Mouse (Mus musculus) forebrain, embryonic 13.5 days (tissue): Measurements from ENCODE around the gene Itgbl1. TPM values are rescaled to one million over a fixed set of nuclear protein-coding genes. Genes with fewer than 3 reads are reported as not detected.
A peak's percentile ranks its signal among the peaks of the same experiment; 100 is the strongest.
"Not testable (repeated sequence)": the region's sequence is repeated elsewhere in the genome, so short reads cannot be mapped to it uniquely, and the experiment has no call there.

Experiments
- ATAC-seq: fragments of 200-750 bp; cut with Nextera tagmentation; 2 replicates; pipeline ENCODE4 v1.8.0; 2017
- H3K27ac ChIP-seq: fragments of 300-500 bp; sonication (generic); 2 replicates; pipeline ENCODE4 v1.5.1; 2015; ENCODE audit warnings: inconsistent platforms, mild to moderate bottlenecking, moderate library complexity
- H3K27me3 ChIP-seq: fragments of 300-500 bp; sonication (generic); 2 replicates; pipeline ENCODE4 v1.6.1; 2015; ENCODE audit warnings: mild to moderate bottlenecking, inconsistent platforms
- H3K36me3 ChIP-seq: fragments of 300-500 bp; sonication (generic); 2 replicates; pipeline ENCODE4 v1.6.1; 2015; ENCODE audit warnings: mild to moderate bottlenecking, inconsistent platforms; ENCODE audit not compliant: poor library complexity, severe bottlenecking
- H3K4me1 ChIP-seq: fragments of 300-500 bp; sonication (generic); 2 replicates; pipeline ENCODE4 v1.6.1; 2015; ENCODE audit warnings: inconsistent platforms
- H3K4me2 ChIP-seq: fragments of 300-500 bp; sonication (generic); 2 replicates; pipeline ENCODE4 v1.6.1; 2015; ENCODE audit warnings: inconsistent platforms, mild to moderate bottlenecking, moderate library complexity
- H3K4me3 ChIP-seq: fragments of 300-500 bp; sonication (generic); 2 replicates; pipeline ENCODE4 v1.5.1; 2015; ENCODE audit warnings: mild to moderate bottlenecking, inconsistent platforms
- H3K9ac ChIP-seq: fragments of 300-500 bp; sonication (generic); 2 replicates; pipeline ENCODE4 v1.6.1; 2015; ENCODE audit warnings: mild to moderate bottlenecking, inconsistent platforms
- H3K9me3 ChIP-seq: fragments of 300-500 bp; sonication (generic); replicated peaks from 2 replicates; pipeline ENCODE4 v1.6.1; 2016; ENCODE audit warnings: inconsistent platforms
- WGBS: fragments of 180-500 bp; shearing (Covaris S2); methylation state at CpG from one replicate; pipeline ENCODE4 v1.1.7; 2015; 5-methylcytosine and 5-hydroxymethylcytosine counted together
- polyA plus RNA-seq: library from polyadenylated mRNA; unstranded; fragments of >200 nt; fragmentation: Nextera tagmentation; extraction: Ambion mirVana; gene quantifications from 2 replicates; pipeline ENCODE4 v1.2.1, GENCODE M21; 2015

The Itgbl1 gene
- 1.8 and 1.9 TPM in 2 replicates for polyA plus RNA-seq

GRCm38 (mm10) chr14:123659921-123660385 is at the start of gene Itgbl1:
TSS of gene Itgbl1 (plus strand) at chr14:123659971.
- WGBS = 38% methylated on average over 7 of the region's 7 CpGs
- no peak within 1 kb of the TSS for H3K4me3 ChIP-seq
- H3K9ac ChIP-seq = no peak within 1 kb of the TSS
- H3K36me3 ChIP-seq = no peaks in the 10 kb centered on the region
- H3K9me3 ChIP-seq = no peaks in the 10 kb centered on the region
- H3K4me2 ChIP-seq = peak within 1 kb of the TSS; percentile 4; the same call in 1 of the 2 replicates
- H3K27me3 ChIP-seq = no peaks in the 10 kb centered on the region
- peak within 1 kb of the TSS; percentile 11; the same call in 1 of the 2 replicates for H3K27ac ChIP-seq
- ATAC-seq = peak; percentile 78
- H3K4me1 ChIP-seq = peaks cover 20% of the 10 kb centered on the region

GRCm38 (mm10) chr14:123622969-123623368 is 36.8 kb upstream of the Itgbl1 start:
- no peaks in the 10 kb centered on the region for H3K36me3 ChIP-seq
- ATAC-seq = 0 out of 2 replicates have a peak, but pooled peaks have one; percentile 3
- H3K9ac ChIP-seq = no peak overlapping the region
- no peaks in the 10 kb centered on the region for H3K27me3 ChIP-seq
- no peak overlapping the region for H3K4me2 ChIP-seq
- H3K4me3 ChIP-seq = no peak overlapping the region
- no peak overlapping the region for H3K27ac ChIP-seq
- H3K4me1 ChIP-seq = peaks cover 20% of the 10 kb centered on the region
- 12% methylated on average over 1 of the region's 1 CpGs for WGBS
- H3K9me3 ChIP-seq = no peaks in the 10 kb centered on the region

DNA sequence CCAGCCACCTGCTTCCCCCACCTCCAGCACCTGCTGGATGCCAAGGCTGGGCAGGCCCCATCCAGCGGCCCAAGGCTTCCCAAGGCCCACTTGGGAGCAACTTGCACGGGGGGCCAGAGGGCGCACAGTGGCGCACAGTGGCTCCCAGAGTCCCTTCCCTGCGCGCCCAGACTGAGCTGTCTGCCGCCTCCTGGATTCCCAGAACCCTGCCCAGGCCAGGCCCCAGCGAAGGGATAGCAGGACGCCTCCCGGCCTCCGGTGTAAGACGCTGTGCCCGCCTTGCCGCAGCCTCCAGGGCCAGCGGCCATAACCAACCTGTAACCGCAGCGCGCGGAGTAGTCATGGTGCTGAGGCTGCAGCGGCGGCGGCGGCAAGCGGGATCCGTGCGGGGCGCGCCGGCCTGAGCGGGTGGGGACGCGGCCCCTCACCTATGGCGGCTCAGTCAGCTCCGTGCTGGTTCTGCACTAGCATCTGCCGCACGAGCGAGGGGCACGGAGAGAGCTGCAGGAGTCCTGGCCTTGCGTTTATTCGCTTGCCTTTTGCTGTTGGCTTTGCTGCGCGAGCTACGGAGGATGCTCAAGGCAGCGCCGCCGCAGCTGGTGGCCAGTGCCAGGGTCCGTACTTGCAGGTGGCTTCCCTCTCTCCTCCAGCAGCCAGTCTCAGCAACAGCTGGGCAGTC is 33.1 kb upstream of the Itgbl1 start, which contains the start of gene Nalcn:
Gene Nalcn (minus strand): TSS at position 644 of the 679 bp plus-strand sequence.
- no peaks in the 10 kb centered on the region for H3K27me3 ChIP-seq
- H3K4me1 ChIP-seq = peaks cover 20% of the 10 kb centered on the region
- H3K27ac ChIP-seq = peak within 1 kb of the TSS; percentile 59
- no peaks in the 10 kb centered on the region for H3K36me3 ChIP-seq
- peak within 1 kb of the TSS; percentile 62 for H3K4me3 ChIP-seq
- ATAC-seq = peak; percentile 91
- peak within 1 kb of the TSS; percentile 81 for H3K9ac ChIP-seq
- no peaks in the 10 kb centered on the region for H3K9me3 ChIP-seq
- under 1% methylated on average over 45 of the region's 47 CpGs for WGBS
- H3K4me2 ChIP-seq = peak within 1 kb of the TSS; percentile 68

DNA sequence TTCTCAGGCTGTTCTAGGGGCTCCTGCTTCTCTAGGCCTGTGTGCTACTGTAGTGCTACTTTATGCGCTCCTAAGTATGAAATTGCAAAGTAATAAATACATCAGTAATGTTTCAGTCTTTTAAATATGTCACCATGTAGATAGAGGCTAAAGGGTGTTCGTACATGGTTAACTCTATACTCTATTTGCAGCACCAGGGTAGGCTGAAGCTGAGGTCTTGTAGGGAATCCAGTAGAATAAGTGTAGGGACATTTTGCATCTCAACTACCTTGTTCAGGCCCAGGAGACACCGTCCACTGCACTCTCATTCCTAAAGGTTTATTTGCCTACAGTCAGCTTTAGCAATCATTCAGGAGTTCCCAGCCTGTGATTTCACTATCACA is 32.6 kb upstream of the Itgbl1 start:
- H3K9ac ChIP-seq = peak overlapping the region; percentile 81
- peak overlapping the region; percentile 62 for H3K4me3 ChIP-seq
- peak overlapping the region; percentile 68 for H3K4me2 ChIP-seq
- H3K27ac ChIP-seq = peak overlapping the region; percentile 59
- H3K36me3 ChIP-seq = no peaks in the 10 kb centered on the region
- no peaks in the 10 kb centered on the region for H3K27me3 ChIP-seq
- peak; percentile 9; the same call in 1 of the 2 replicates for ATAC-seq
- no peaks in the 10 kb centered on the region for H3K9me3 ChIP-seq
- 59% methylated on average over 3 of the region's 3 CpGs for WGBS
- H3K4me1 ChIP-seq = peaks cover 20% of the 10 kb centered on the region

DNA sequence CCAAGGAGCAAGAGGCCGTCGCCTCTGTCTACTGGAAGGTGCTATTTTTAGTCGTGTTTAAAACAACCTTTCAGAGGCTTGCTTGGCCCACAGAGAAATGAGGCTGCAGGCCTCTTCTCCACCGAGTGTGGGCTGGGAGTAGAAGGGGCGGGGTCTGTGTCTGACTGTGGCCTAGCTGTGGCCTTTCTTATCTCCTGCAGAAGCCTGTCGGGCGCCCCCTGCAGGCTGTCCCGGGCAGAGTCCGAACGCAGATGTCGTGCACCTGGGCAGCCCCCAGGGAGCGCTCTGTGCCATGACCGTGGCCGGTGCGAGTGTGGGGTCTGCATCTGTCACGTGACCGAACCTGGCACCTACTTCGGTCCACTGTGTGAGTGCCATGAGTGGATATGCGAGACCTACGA is 1.3 kb downstream of the Itgbl1 start:
- no peak overlapping the region for H3K4me3 ChIP-seq
- H3K27ac ChIP-seq = peak overlapping the region; percentile 57
- H3K4me1 ChIP-seq = peaks cover 20% of the 10 kb centered on the region
- H3K36me3 ChIP-seq = no peaks in the 10 kb centered on the region
- ATAC-seq = peak; percentile 94
- no peak overlapping the region for H3K9ac ChIP-seq
- H3K9me3 ChIP-seq = no peaks in the 10 kb centered on the region
- 16% methylated on average over 20 of the region's 20 CpGs for WGBS
- peak overlapping the region; percentile 27 for H3K4me2 ChIP-seq
- H3K27me3 ChIP-seq = no peaks in the 10 kb centered on the region

DNA sequence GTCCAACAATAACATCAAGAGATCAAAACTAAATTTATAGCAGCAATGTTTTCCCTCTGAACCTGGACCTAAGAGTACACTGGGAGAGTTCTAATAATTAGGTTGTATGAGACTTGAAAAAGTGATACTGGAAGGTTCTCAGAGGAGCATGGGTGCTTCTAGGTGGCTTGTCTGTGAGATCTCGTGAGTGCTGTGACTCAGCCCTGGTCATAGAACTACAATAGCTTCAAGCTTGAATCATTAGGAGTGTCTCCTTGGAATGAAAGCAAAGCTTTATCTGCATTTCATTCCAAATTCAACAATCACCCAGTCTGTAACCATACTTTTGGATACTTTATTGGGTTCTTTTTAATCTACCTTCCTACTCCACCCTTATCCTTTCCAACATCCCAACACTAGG is 2.6 kb downstream of the Itgbl1 start:
- Histone ChIP-seq H3K4me3 (no peak overlapping the region), H3K36me3 (no peaks in the 10 kb centered on the region), H3K9me3 (no peaks in the 10 kb centered on the region), H3K27me3 (no peaks in the 10 kb centered on the region), H3K4me1 (peaks cover 20% of the 10 kb centered on the region), H3K4me2 (no peak overlapping the region), H3K9ac (no peak overlapping the region), H3K27ac (no peak overlapping the region)
- 88% methylated on average over 1 of the region's 1 CpGs for WGBS
- ATAC-seq = no peak

DNA sequence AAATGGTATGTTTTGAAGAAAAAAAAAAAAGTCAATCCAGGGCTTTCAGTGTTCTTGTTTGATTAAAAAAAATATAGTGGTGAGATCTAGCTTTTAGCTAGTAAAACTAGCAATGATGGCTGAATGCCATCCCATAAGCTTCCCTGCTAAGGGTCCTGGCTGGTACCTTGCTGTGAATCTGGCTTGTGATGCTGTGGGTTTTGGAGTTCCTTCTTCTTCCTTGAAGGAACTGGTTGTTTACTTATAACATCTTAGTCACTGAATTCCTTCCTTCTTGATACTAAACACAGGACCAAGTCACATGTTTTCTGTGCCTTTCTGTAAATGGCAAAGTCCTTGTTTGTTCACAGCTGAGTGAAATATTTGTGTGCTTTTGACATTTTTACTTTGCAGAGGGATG is 3.4 kb downstream of the Itgbl1 start:
- H3K4me2 ChIP-seq = no peak overlapping the region
- no peaks in the 10 kb centered on the region for H3K9me3 ChIP-seq
- no peak overlapping the region for H3K4me3 ChIP-seq
- no peak for ATAC-seq
- no peaks in the 10 kb centered on the region for H3K27me3 ChIP-seq
- H3K4me1 ChIP-seq = peaks cover 20% of the 10 kb centered on the region
- no peak overlapping the region for H3K9ac ChIP-seq
- no peaks in the 10 kb centered on the region for H3K36me3 ChIP-seq
- no peak overlapping the region for H3K27ac ChIP-seq

GRCm38 (mm10) chr14:123664451-123664850 is 4.7 kb downstream of the Itgbl1 start:
- no peak overlapping the region for H3K9ac ChIP-seq
- H3K4me3 ChIP-seq = no peak overlapping the region
- H3K27me3 ChIP-seq = no peaks in the 10 kb centered on the region
- H3K4me2 ChIP-seq = no peak overlapping the region
- H3K9me3 ChIP-seq = no peaks in the 10 kb centered on the region
- H3K27ac ChIP-seq = no peak overlapping the region
- H3K4me1 ChIP-seq = peaks cover 17% of the 10 kb centered on the region
- ATAC-seq = no peak
- H3K36me3 ChIP-seq = no peaks in the 10 kb centered on the region

DNA sequence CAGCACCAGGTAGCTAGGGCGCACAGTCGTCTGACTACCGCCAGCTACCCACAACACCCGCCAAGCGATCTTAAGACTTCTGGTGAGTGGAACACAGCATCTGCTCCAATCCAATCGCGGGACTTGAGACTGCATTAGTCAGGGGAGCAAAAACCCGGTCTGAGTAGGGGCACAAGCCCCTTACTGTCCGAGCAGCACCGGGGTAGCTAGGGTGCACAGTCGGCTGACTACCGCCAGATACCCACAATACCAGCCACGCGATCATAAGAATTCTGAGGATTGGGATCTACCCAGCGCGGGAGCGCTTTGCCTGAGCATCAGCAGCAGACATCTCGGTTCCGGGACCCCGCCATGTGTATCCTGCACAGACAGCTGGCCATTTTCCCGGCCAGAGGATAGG is 11.3 kb downstream of the Itgbl1 start:
- H3K4me1 ChIP-seq, H3K9ac ChIP-seq, H3K36me3 ChIP-seq, H3K27me3 ChIP-seq, H3K27ac ChIP-seq, H3K9me3 ChIP-seq, H3K4me3 ChIP-seq, H3K4me2 ChIP-seq, ATAC-seq: not testable (repeated sequence)
- WGBS = 90% methylated on average over 21 of the region's 21 CpGs

DNA sequence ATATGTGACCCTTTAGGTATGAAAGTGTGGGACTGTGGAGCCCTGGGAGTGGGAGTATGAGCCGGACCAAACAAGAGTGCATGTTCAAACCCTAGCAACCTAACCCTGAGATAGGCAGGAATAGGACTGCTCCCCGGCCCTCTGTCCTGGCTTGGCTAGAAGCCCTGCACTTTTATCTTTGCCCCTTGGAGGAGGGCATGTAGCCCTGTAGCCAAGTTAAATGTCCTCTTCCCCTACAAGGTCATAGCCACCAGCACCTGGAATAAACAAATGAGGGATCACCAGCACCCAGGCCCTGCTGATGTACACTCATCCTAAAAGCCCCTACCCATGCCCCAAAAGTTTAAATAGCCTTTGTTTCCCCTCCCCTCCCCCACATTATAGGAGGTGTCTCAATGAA is 18.3 kb downstream of the Itgbl1 start:
- WGBS = 74% methylated on average over 2 of the region's 2 CpGs

DNA sequence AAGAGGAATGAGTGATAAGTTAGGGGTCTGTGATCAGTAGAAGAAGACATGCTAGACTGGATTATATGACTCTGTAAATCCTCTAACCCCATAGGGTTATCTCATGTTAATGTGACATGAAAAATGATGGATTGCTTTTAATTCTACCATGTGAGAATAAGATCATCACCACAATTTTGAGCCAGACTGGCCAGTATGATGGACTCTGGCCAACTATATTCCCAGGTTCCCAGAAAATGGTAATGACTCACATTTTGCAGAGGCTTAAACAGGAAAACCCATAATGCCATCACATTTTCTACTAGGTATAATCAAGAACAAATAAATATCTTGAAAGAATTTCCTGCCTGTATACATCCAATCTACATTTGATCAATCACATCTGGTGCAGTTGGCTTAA is 55.0 kb downstream of the Itgbl1 start:
- Histone ChIP-seq H3K27ac (no peak overlapping the region), H3K4me2 (no peak overlapping the region), H3K9ac (no peak overlapping the region), H3K27me3 (no peaks in the 10 kb centered on the region), H3K4me3 (no peak overlapping the region), H3K36me3 (no peaks in the 10 kb centered on the region), H3K9me3 (no peaks in the 10 kb centered on the region), H3K4me1 (no peaks in the 10 kb centered on the region)
- no peak for ATAC-seq

More for the DNA sequence above, 18.3 kb downstream of the Itgbl1 start:
- ATAC-seq = no peak
- Histone ChIP-seq H3K9ac (no peak overlapping the region), H3K27me3 (no peaks in the 10 kb centered on the region), H3K36me3 (no peaks in the 10 kb centered on the region), H3K4me1 (no peaks in the 10 kb centered on the region), H3K4me2 (no peak overlapping the region), H3K9me3 (no peaks in the 10 kb centered on the region), H3K27ac (no peak overlapping the region), H3K4me3 (no peak overlapping the region)

GRCm38 (mm10) chr14:123742055-123742454 is 82.3 kb downstream of the Itgbl1 start:
- H3K27me3 ChIP-seq = no peaks in the 10 kb centered on the region

DNA sequence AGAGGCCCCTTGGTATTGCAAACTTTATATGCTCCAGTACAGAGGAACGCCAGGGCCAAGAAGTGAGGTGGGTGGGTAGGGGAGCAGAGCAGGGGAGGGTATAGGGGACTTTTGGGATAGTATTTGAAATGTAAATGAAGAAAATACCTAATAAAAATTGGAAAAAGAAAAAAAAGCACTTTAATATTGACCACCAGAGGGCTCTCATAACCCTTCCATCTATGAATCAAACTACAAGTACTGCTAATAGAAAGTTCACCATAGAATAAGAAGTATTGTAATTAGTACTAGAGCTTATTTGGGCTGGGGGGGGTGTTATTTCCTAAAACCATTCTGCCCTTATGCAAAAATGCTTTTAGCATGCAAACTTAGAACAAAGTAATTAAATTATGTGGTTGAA is 91.2 kb downstream of the Itgbl1 start:
- no peaks in the 10 kb centered on the region for H3K4me1 ChIP-seq
- H3K9ac ChIP-seq = no peak overlapping the region
- 79% methylated on average over 1 of the region's 1 CpGs for WGBS
- no peaks in the 10 kb centered on the region for H3K27me3 ChIP-seq
- no peaks in the 10 kb centered on the region for H3K36me3 ChIP-seq
- no peak overlapping the region for H3K27ac ChIP-seq
- H3K4me3 ChIP-seq = no peak overlapping the region
- ATAC-seq = no peak
- H3K4me2 ChIP-seq = no peak overlapping the region
- no peaks in the 10 kb centered on the region for H3K9me3 ChIP-seq

More at GRCm38 (mm10) chr14:123742055-123742454, 82.3 kb downstream of the Itgbl1 start:
- Histone ChIP-seq H3K4me3 (no peak overlapping the region), H3K4me1 (no peaks in the 10 kb centered on the region), H3K36me3 (no peaks in the 10 kb centered on the region), H3K27ac (no peak overlapping the region), H3K9ac (no peak overlapping the region), H3K9me3 (no peaks in the 10 kb centered on the region), H3K4me2 (no peak overlapping the region)
- ATAC-seq = no peak
- 69% methylated on average over 1 of the region's 1 CpGs for WGBS
